Mouse (Mus musculus) urinary bladder, postnatal 36 days (tissue): ENCODE measurements around the gene Tha1.

ENCODE experiments used
- DNase-seq, 2 experiments: peaks; one replicate each; pipeline ENCODE4 v3.0.0; 2022; ENCODE audit warnings: low spot score in 2 of 2, mixed read lengths in 1 of 2

The Tha1 gene

DNA sequence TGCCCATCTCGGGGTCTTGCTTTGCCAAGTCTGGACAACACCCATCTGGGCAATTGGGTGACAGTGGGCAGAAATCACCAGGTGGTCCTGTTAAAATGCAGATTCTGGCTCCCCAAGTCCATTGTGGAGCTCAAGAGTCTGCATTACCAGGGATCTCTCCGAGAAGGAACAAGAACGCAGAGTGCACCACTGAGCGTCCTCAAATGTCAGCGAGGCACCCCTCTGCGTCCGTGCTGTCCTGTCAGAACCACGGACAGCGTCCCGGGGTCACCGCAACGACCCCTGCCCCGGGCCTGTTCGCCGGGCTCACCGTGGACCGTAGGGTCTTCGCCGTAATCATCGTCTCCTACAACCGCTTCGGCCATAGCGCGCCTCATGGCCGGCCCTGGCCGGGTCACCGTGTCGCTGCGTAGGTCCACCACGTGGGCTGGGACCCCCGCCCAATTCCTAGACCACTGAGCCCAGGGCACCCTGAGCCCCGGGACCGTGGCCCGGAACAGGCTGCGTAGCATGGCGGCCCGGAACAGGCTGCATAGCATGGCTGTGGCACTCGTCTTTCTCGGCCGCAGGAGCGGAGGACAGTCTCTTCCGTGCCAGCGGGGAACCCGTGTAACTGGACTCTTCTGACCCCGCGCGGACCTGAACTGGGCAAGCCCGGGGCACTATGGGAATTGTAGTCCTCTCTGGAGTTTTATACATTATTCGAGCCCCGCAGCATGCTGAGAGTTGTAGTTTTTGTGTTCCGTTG is at the start of gene Tha1:
Gene Tha1 (minus strand): TSS at position 621 of the 748 bp plus-strand sequence.
- peak; percentile 73 to 82 for DNase-seq

DNA sequence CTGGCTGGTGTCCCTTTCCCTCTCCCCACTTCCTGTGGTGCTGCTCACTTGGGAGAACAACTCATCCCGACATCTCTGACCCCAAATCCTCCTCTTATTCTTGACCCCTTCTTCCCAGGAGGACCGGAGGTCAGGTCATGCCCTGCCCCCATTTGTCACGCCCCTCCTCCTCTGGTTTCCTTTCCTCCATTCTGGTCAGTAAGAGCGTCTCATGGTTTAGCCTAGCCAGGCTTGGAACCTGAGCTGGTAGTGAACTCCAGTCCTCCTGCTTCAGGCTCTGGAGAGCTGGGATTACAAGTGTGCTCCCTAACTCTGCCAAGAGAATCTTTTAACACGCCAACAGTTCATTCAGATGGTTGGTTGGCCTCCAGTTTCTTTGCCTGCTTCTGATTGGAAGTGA is 45.9 kb upstream of the Tha1 start:
- DNase-seq, result no peak

DNA sequence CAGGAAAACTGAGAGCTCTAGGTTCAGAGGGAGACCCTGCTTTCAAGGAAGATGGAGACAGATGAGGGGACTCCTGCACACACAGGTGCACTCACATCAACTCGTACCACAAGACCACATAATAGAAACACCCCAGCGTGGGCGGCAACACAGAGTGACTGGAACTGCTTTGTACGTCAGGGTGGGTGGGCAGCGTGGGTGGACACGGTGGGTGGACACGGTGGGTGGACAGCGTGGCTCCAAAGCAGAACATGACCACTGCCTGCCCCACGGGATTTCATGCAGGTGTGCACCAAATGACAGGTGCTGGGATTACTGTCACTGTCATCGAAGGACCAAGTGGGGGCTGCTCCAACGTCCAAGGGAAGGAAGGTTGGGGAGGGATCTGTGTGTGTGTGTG is 45.3 kb upstream of the Tha1 start:
- DNase-seq, result no peak

DNA sequence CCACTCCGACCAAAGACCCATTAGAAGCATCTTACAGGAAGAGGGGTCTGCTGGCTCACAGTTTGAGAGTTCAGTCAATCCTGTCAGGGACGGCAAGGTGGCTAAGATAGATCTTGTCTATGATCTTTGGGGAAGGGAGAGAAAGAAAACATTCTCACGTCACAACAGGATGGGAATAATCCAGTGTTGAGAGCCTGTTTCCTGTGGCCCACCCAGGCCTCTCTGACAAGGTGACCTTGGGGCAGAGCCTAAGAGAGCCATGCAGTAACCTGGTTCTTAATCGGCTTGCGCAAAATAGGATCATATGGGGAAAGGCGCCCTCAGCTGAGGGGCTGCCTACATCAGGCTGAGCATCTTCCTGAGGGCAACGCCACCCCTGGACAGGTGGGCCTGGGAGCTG is 42.6 kb upstream of the Tha1 start:
- no peak for DNase-seq

DNA sequence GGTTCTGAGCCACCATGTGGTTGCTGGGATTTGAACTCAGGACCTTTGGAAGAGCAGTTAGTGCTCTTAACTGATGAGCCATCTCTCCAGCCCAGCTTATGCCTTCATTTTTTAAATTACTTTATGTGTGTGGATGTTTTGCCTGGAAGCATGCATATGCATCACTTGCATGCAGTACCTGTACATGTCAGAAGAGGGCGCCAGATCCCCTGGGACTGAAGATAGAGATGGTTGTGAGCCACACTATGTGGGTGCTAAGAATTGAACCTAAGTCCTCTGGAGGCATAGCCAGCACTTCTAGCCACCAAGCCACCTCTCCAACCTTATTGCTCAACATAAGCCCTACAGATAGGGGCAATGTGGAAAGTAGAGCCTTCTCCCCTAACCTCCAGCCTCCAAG is 42.1 kb upstream of the Tha1 start:
- DNase-seq, result no peak

DNA sequence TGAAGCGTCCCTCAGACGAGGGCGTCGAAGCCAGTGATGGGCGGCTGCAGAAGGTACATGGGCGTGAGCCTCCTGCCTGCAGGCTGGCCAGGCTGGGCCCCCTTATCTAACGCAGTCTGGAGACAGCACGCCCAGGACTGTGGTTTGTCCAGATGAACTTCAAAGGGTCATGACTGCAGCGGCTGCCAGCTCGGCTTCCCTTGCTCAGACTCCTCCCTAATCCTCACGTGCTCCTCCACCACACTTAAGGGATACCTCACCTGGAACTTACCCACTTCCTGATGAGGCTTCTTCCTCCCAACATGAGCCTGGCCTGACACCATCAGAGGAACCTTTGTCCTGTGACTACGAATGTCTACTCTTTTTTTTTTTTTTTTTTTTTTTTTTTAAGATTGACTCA is 41.2 kb upstream of the Tha1 start:
- no peak for DNase-seq

DNA sequence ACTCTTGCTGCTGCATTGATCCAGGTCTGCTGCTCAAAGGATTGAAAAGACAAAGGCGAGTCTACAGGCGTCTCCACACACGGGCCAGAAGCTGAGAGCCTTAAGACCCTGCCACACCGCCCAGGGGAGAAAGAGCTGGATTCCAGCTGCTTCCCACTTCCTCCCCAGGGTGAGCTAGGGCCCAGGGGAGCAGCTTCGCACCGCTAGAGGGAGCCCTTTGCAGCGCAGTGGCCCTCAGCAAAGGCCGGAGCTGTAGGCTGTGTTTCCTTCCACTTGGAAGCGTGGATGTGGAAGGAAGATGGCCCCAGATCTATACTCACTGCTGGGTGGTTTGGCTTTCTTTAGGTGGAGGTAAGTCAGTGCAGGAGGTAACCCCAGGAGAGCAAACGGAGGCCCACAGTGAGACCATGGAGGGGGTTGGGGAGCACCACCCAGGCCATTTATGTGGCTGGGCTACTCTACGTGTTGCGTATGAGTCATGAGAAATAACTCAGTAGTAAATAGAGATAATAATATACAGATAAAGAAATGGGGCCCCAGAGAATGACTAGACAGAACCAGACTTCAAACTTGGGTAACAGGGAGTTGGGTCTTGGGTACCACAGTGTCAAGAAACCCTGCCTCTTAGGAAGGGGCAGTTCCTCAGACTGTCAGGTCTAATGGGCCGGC is 39.5 kb upstream of the Tha1 start:
- DNase-seq, result peak; percentile 78 to 81

DNA sequence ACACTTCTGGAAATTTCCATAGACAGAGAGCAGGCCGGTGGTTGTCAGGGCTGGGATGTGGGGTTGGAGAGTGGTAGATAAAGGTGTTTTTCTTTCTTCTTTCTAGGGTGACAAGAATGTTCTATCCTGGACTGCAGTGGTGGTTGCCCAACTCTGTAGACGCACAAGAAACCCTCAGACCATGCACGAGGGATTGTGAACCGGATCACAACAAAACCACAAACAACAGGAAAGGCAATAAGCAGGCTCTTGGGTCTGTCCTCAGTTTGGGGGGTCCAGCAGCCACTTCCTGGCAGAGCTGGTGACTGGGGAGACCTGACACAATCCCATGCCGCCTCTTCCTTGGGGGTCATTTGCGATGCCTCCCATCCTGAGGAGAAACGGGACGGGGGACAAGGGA is 36.1 kb upstream of the Tha1 start:
- no peak for DNase-seq

DNA sequence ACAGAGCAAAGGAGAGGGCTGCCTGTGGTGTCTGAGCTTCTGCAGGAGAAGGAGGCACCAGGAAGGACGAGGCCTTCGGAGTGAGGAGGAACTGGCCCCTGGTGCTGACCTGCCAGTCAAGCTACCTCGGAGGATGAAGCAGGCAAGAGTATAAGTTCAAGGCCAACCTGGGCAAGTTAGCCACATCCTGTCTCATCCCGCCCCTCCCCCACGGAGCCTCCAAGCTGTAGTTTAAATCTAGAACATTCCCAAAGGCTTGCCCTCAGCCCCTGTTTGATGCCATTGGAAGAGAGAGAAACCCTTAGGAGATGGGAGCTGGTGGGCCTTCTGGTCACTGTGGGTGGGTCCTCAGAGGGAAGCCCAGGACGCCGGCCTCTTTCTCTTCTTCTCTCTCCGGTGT is 31.2 kb upstream of the Tha1 start:
- DNase-seq, result no peak

DNA sequence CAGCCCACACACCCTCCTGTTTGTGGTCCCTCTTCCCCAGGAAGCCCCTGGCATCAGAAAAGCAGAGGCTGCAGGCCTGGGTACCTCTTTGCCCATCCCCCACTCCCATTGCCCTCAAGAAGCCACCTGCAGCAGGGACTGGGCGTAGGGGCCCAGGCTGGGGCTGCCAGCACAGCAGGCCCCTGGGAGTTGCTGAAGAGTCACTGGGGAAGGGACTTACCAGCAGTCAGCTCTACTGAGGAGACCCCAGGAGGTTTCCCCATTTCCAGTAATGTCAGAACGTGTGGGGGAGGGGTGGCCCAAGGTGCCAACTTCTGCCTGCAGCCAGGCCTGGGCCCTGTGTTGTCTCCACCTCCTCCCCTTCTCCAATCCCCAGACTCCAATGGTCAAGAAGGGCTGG is 29.0 kb upstream of the Tha1 start:
- no peak for DNase-seq

DNA sequence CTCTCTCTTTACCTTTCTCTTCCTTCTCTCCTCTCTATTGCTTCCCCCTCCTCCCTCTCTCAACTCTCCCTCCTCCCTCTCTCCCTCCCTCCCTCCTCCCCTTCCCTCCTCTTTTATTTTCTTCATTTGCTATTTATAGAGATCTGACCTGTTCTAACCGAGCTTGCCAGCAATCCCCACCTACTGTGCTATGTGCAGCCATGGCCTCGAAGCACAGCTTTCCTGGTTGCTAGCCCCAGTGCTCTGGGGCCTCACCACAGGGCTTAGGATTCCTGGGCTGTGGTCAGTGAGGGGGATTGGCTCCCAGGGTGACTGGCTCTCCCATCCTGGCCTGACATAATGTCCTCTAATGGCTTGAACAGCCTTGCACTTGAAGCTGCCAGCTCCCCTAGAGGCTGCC is 23.3 kb upstream of the Tha1 start:
- no peak for DNase-seq

DNA sequence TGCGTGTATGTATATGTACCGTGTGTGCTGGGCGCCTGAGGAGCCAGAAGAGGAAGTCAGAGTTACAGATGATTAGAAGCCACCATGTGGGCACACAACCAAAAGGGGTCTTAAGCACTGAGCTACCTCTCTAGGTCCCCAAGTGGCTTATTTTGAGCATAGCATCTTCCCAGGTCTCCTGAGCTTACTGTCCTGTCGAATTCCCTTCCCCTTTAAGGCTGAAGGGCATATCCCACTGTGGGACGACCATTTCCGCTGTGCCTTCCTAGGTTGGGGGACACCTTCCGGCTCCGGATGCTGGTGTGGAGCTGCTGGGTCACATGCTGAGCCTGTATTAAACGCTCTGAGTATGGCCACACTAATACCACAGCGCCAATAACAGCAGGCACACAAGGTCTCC is 21.4 kb upstream of the Tha1 start:
- no peak for DNase-seq

DNA sequence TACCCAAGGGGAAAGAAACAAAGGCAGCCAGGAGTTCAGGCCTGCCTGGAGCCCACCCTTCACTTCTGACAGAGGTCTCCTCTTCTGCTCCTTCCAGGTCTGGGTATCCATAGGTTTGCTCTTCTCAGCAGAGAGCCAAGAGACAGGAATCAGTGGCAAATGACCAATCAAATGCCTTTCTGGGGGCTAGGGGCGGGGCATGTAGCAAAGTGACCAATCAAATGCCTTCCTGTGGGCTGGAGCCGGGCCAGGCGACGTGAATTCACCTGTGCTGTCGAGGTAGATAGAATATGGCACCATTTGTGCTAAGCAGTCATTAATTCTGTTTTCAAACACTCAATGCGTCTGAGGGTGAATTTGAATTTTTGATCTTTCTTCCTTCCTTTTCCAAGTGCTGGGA is 18.9 kb upstream of the Tha1 start:
- no peak for DNase-seq

DNA sequence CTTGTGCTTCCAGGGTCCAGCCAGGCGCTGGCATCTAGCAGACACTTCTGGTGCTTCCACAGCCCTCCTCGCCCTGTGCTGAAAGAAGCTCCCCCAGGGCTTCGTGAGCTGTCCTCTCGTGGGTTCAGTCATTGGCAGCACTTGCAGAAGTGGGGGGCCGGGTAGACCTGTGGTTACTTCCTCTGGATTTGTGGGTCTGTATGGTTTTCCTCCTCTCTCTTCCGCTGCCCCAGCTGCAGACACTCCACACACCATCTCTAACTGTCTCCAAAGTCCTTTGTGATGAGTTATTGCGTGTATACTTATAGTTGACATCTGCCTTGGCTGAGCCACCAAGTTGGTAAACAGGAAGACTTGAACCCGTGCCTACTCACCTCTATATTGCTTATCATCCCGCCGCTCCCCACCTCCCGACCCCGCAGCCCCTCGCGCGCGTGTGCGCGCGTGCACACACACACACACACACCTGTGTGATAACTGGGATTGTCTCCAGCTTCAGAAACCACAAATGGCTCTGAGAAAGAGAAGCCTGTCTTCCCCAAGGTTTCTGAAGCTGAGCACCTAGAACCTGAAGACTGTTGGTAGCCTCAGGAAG is 18.4 kb upstream of the Tha1 start:
- no peak for DNase-seq

DNA sequence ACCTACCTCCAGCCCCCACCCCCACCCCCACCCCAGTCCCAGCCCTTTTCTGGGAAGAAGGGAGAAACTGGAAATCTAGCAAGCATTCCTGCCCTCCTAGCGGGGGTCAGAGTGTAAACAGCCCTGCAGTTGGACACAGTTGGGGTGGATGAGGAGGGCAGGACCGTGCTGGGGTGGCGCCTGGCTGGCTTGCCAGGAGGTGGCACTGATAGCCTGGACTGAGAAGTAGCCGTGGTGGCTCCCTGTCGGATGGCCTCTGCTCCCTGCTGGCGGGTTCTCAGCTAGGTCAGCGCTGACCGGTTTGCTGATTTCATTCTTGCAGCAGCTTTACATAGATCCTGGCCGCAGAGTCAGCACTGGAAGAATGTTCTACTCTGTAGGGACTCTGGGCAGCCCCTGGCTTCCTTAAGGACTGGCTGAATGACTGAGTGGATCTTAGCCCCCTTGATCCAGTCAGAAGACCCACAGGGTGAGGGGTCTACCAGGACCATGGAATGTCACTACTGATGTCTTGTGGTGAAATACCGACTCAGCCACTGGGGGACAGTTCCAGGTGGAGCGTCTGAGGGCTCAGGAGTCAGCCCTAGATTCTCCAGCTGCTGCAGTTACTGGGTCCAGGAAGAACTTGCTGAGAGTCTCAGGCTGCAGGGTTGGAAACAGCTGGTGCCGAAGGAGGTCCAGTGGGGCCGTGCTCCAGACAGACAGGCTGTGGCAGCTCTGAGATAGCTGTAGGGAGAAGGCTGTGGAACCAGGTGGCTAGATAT is 17.4 kb upstream of the Tha1 start:
- DNase-seq, result no peak

DNA sequence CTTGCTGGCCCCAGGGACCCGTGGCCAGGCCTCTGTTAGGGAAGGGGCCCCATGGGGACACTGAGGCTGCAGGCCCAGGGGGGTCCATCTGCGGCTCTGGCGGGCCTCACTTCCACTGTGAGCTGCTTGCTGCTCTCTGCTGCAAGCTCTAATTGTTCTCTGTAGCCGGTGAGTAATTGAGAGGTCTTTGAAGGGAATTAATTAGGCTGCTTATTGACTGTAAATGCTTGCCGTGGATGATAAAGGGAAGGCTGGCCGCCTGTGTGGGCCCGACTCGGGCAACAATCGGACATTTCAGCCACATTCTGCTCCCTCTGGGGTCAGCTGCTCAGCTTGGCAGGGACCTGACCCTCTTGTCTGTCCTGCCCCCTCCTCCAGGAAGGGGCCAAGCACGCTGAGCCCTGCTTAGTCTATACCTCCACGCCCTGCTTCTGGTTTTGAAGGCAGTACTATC is 16.6 kb upstream of the Tha1 start:
- DNase-seq, result no peak

DNA sequence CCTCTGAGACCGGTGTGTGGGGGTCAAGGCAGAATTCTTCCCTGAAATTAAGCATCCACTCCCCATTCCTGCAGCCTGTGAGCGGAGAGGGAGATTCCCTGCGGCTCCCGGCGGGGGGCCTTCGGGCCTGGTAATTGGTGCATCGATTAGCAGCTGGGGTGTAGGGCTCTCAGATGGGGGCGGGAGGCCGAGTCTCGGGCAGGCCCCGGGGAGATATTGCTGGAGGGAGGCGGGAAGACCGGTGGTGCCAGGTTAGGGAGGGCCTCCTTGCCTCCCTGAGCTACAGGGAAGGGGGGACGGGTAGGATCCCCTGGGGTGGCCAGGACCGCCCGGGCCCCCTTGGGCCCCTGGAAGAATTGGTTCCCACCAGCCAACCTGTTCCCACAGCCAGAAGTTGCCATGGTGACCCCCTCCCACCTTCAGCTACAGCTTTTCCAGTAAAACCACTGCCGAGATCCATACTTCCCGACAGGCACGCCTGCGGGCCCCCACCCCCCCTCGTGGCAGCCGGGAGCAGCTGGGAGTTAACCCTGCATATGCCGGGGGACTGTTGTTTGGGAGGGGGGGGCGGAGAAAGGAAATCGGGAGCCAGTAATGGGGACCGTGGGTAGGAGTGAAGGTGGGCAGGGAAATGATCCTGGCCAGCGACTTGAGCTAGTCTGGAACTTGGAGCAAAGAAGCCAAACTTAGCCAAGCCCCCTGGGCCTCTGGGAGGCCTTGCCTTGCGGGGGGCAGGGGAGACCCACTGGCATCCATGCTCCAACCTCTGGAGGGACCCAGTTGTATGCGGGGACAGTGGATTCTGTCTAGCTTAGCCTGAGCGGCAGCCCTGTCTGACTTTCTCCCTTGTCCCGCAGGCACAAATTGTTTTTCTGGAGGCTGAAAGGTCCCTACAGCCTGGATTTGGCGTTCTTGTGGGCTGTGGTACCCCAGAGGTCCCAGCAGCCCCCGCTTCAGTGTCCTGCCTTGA is 15.9 kb upstream of the Tha1 start:
- DNase-seq, result no peak

DNA sequence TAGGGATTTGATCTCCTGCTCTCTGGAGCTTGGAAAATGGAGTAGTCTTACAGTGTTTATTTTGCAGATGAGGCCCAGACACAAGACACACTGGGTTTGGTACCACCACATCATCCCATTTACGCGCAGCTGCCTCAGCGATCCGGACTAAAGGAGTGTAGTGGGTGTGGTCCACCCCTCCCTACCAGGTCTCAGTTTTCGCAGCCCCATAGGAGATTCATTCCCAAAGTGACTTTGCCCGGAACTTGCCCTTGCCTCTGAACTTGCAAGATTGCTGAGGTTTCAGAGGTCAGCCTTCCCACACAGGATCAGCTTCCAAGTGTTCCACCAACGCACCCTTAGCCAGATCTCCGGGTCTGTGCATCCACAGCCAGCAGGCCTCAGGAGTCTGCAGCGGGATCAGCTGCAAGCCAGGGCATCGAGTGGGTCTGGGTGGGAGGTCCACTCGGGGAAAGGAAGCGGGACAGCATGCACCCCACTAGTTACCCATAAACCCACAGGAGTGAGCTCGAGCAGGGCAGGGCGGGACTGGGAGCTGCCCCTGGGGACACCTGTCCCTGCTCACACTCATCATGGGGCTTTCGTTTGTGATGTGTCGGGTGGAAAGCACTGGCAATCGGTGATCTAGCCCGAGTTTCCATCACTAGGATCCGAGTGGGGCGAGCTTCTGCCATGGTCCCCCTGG is 15.0 kb upstream of the Tha1 start:
- DNase-seq, result no peak

DNA sequence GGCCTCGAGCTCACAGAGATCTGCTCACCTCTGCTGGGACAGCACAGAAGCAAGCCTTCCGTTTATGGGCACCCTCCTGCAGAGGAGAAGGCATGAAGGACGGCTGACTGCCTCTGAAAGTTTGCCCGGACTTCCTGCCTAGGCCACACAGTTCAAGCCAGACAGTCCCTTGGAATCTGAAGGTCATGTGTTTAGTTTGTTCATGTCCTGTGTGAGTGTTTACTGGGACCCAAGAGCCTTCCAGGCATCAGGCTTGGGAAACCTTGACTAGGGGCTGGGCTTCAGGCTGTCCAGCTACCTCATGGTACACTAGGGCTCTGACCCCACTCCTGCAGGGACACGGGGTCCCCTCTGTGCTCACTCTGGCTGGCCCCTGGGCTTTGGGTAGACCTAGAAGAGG is 12.7 kb upstream of the Tha1 start:
- DNase-seq, result no peak

DNA sequence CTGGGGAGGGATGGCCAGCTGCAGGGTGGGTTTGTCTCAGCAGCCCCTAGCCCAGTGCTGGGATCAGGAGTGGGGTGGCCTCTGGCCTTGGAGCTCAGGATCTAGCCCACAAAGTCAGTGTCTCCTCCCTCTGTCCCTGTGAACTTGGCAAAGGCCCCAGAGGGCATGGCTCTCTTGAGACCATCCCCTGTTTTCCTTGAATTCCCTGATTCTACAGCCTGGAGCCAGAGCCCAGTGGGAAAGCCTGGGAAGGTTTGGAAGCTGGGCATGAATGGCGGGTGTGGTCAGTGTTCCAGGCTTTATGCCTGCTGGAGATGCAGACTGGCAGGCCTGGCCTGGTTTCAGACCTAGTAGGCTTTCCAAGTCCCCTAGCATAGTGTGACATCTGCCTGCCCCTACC is 8.9 kb upstream of the Tha1 start:
- DNase-seq, result no peak

DNA sequence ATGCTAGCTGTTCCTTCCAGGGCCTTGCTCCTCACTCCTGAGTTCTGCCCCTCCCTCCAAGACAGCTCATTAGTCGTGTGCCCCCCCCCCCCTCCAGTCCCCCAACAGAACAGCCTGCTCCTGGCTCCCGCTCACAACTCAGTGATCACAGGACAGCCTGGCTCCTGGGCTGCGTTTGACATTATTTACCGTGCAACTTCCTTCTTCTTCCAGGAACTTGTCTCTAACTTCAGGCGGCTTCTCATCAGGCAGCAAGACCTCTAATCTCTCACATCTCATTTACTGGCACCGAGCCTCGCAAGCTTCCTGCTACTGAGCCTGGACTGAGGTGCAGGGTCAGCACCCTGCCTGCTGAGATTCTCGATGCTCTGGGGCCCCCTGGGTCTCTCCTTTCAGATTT is 8.5 kb upstream of the Tha1 start:
- peak; percentile 46 to 60 for DNase-seq
